Mouse (Mus musculus) kidney, postnatal 10 days (tissue): ENCODE measurements around the gene C1qc.

Source experiments
- DNase-seq: peaks from one replicate; pipeline ENCODE4 v3.0.0; 2021; ENCODE audit warnings: mixed read lengths

C1qc gene

DNA sequence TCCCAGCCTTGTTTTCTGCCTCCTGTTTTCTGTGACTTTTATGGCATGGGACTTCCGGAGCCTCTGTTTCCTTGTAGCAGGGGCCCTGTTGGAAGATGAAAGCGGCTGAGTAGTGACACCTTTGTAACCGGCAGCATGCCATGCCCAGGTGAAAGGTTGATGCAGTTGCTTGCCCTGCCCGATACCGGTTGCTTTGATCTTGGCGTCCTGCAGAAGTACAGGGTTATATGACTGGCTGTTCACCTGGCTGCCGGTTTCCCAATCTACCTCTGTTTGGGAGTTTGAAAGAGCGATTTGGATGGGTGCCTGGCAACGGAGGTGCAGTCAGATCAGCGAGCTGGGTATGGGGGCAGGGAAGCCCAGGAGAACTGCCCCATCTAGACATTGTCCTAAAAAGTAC, 50.1 kb downstream of the C1qc start:
- DNase-seq: no peak

DNA sequence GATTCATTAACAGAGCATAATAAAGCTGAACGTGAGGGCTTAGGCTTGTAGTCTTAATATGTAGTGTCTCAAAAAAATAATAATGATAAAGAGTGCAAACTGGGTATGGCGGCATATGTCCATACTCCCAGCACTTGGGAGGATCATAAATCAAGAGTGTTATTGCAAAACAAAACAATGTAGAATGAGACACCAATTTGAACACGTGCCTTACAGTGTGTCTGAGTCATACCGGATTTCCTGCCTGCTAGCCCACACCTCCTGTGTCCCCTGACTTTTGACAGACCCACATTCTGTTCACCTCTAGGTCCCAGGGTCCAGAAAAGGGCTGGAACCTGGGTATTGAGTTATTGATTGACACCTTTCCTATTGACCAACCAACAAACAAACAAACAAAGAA, 50.8 kb downstream of the C1qc start:
- DNase-seq: no peak

DNA sequence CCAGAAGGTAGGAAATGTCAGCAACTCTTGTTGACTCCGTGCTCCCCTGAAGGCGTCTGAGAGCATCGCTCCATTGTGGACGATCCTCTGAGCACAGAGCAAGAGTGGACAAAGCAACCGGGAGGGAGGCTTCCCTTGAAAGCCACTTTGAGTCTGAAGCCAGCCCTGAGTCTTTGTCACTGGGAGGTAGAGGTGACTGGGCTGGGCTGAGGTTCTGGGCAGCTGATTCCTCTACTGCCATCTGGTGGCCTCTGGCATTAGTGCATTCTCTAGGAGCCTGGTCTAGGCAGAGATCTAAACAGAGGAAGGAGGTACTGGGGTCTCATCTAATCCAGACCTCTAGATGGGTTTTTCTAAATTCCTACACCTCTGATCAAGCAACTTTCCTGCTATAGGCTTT, 51.8 kb downstream of the C1qc start:
- peak; percentile 91 for DNase-seq
